Mouse (Mus musculus) intestine, embryonic 15.5 days (tissue): ENCODE data around the gene Upk3bl. TPM values are rescaled to one million over a fixed set of nuclear protein-coding genes. Genes with fewer than 3 reads are reported as not detected.
"Not testable (repeated sequence)": the region's sequence is repeated elsewhere in the genome, so short reads cannot be mapped to it uniquely, and the experiment has no call there.

Experiments
- ATAC-seq: fragments of 200-750 bp; cut with Nextera tagmentation; 2 replicates; pipeline ENCODE4 v1.8.0; 2017; ENCODE audit warnings: moderate TSS enrichment, moderate library complexity
- H3K27ac ChIP-seq: fragments of 300-500 bp; sonication (generic); 2 replicates; pipeline ENCODE4 v1.5.1; 2015; ENCODE audit warnings: mild to moderate bottlenecking, inconsistent platforms
- H3K27me3 ChIP-seq: fragments of 300-500 bp; sonication (generic); replicated peaks from 2 replicates; pipeline ENCODE4 v1.6.1; 2015; ENCODE audit warnings: inconsistent platforms
- H3K36me3 ChIP-seq: fragments of 300-500 bp; sonication (generic); 2 replicates; pipeline ENCODE4 v1.6.1; 2015; ENCODE audit warnings: inconsistent platforms
- H3K4me1 ChIP-seq: fragments of 300-500 bp; sonication (generic); replicated peaks from 2 replicates; pipeline ENCODE4 v1.6.1; 2015; ENCODE audit warnings: inconsistent platforms
- H3K4me2 ChIP-seq: fragments of 300-500 bp; sonication (generic); replicated peaks from 2 replicates; pipeline ENCODE4 v1.6.1; 2015; ENCODE audit warnings: mild to moderate bottlenecking, inconsistent platforms
- H3K4me3 ChIP-seq: fragments of 300-500 bp; sonication (generic); replicated peaks from 2 replicates; pipeline ENCODE4 v1.5.1; 2015; ENCODE audit warnings: inconsistent platforms
- H3K9ac ChIP-seq: fragments of 300-500 bp; sonication (generic); 2 replicates; pipeline ENCODE4 v1.6.1; 2015; ENCODE audit warnings: inconsistent platforms
- H3K9me3 ChIP-seq: fragments of 300-500 bp; sonication (generic); 2 replicates; pipeline ENCODE4 v1.6.1; 2016; ENCODE audit warnings: inconsistent platforms
- WGBS: fragments of 180-500 bp; shearing (Covaris S2); methylation state at CpG from one replicate; pipeline ENCODE4 v1.1.7; 2015; 5-methylcytosine and 5-hydroxymethylcytosine counted together
- polyA plus RNA-seq: library from polyadenylated mRNA; unstranded; fragments of >200 nt; fragmentation: Nextera tagmentation; extraction: Ambion mirVana; gene quantifications from 2 replicates; pipeline ENCODE4 v1.2.1, GENCODE M21; 2015

The Upk3bl gene
- polyA plus RNA-seq, 1 experiment from 2014 or later, result 1.4 TPM

- no peaks in the 10 kb centered on the region for H3K36me3 ChIP-seq
- H3K27me3 ChIP-seq, result no peaks in the 10 kb centered on the region
- H3K9me3 ChIP-seq, result no peaks in the 10 kb centered on the region
- no peak for ATAC-seq
- H3K4me2 ChIP-seq, result no peak overlapping the region
- H3K27ac ChIP-seq, result no peak overlapping the region
- H3K9ac ChIP-seq, result no peak overlapping the region
- WGBS, result 77% methylated on average over 7 of the region's 7 CpGs
- no peak overlapping the region for H3K4me3 ChIP-seq
- no peaks in the 10 kb centered on the region for H3K4me1 ChIP-seq
These were observed 40.8 kb downstream of the Upk3bl start for GRCm38 (mm10) chr5:136095089-136095488.

GRCm38 (mm10) chr5:136098536-136098935, 44.2 kb downstream of the Upk3bl start:
- Histone ChIP-seq H3K4me2 (no peak overlapping the region), H3K4me3 (no peak overlapping the region), H3K36me3 (no peaks in the 10 kb centered on the region), H3K4me1 (peaks cover 14% of the 10 kb centered on the region), H3K9ac (no peak overlapping the region), H3K27ac (no peak overlapping the region), H3K9me3 (no peaks in the 10 kb centered on the region), H3K27me3 (no peaks in the 10 kb centered on the region)
- ATAC-seq, result no peak
- WGBS, result 84% methylated on average over 10 of the region's 10 CpGs

- ATAC-seq, result peak; percentile 85
- no peak overlapping the region; the same call in 1 of the 2 replicates for H3K9ac ChIP-seq
- peaks cover 14% of the 10 kb centered on the region for H3K4me1 ChIP-seq
- H3K9me3 ChIP-seq, result no peaks in the 10 kb centered on the region
- peak overlapping the region; percentile 71 for H3K4me2 ChIP-seq
- whole genome bisulfite sequencing, result 10% methylated on average over 41 of the region's 41 CpGs
- no peak overlapping the region for H3K27ac ChIP-seq
- no peaks in the 10 kb centered on the region for H3K27me3 ChIP-seq
- H3K36me3 ChIP-seq, result 0 out of 2 replicates have a peak, but pooled peaks cover 7% of the 10 kb centered on the region
- H3K4me3 ChIP-seq, result peak overlapping the region; percentile 19
These were observed 48.0 kb downstream of the Upk3bl start for GRCm38 (mm10) chr5:136102099-136102820.

- no peak for ATAC-seq
These were observed 50.2 kb downstream of the Upk3bl start for GRCm38 (mm10) chr5:136104511-136104910.

GRCm38 (mm10) chr5:136108486-136108885, 54.2 kb downstream of the Upk3bl start:
- Histone ChIP-seq H3K9me3 (no peaks in the 10 kb centered on the region), H3K36me3 (0 out of 2 replicates have a peak, but pooled peaks cover 7% of the 10 kb centered on the region), H3K27me3 (no peaks in the 10 kb centered on the region), H3K4me1 (no peaks in the 10 kb centered on the region), H3K9ac (no peak overlapping the region), H3K4me3 (no peak overlapping the region), H3K27ac (no peak overlapping the region), H3K4me2 (no peak overlapping the region)
- no peak for ATAC-seq
- WGBS, result 61% methylated on average over 2 of the region's 2 CpGs

More at GRCm38 (mm10) chr5:136104511-136104910, 50.2 kb downstream of the Upk3bl start:
- H3K4me3 ChIP-seq, result no peak overlapping the region
- 93% methylated on average over 5 of the region's 5 CpGs for WGBS
- H3K9ac ChIP-seq, result no peak overlapping the region
- no peaks in the 10 kb centered on the region for H3K27me3 ChIP-seq
- no peak overlapping the region for H3K4me2 ChIP-seq
- H3K4me1 ChIP-seq, result peaks cover 14% of the 10 kb centered on the region
- no peaks in the 10 kb centered on the region for H3K9me3 ChIP-seq
- 0 out of 2 replicates have a peak, but pooled peaks cover 7% of the 10 kb centered on the region for H3K36me3 ChIP-seq
- no peak overlapping the region for H3K27ac ChIP-seq

GRCm38 (mm10) chr5:136109042-136109441, 54.8 kb downstream of the Upk3bl start:
- no peaks in the 10 kb centered on the region for H3K4me1 ChIP-seq
- H3K27ac ChIP-seq, result no peak overlapping the region
- 0 out of 2 replicates have a peak, but pooled peaks cover 7% of the 10 kb centered on the region for H3K36me3 ChIP-seq
- no peaks in the 10 kb centered on the region for H3K9me3 ChIP-seq
- H3K9ac ChIP-seq, result no peak overlapping the region
- H3K4me2 ChIP-seq, result no peak overlapping the region
- no peak overlapping the region for H3K4me3 ChIP-seq
- no peaks in the 10 kb centered on the region for H3K27me3 ChIP-seq
- ATAC-seq, result no peak
- WGBS, result 74% methylated on average over 3 of the region's 3 CpGs

- ATAC-seq, H3K9ac ChIP-seq, H3K4me3 ChIP-seq, H3K36me3 ChIP-seq, H3K27ac ChIP-seq, H3K4me2 ChIP-seq, H3K9me3 ChIP-seq, H3K27me3 ChIP-seq: not testable (repeated sequence)
- WGBS, result 43% methylated on average over 4 of the region's 4 CpGs
- peaks cover 17% of the 10 kb centered on the region for H3K4me1 ChIP-seq
These were observed 59.3 kb downstream of the Upk3bl start for GRCm38 (mm10) chr5:136113546-136113945.

Other genes starting within 250 kb of the Upk3bl start
- gene Srrm3, start 247.6 kb upstream of the Upk3bl start, polyA plus RNA-seq, result 2.7 and 3.7 TPM in 2 replicates
- 113 and 116 TPM in 2 replicates for gene Hspb1, start 166.6 kb upstream of the Upk3bl start, polyA plus RNA-seq
- 151 and 154 TPM in 2 replicates for gene Ywhag, start 119.9 kb upstream of the Upk3bl start, polyA plus RNA-seq
- 2.5 and 2.9 TPM in 2 replicates for gene Ssc4d, start 80.0 kb upstream of the Upk3bl start, polyA plus RNA-seq
- gene Zp3, start 74.4 kb upstream of the Upk3bl start, polyA plus RNA-seq, result 0.80 and 1.5 TPM in 2 replicates
- gene Dtx2, start 59.7 kb upstream of the Upk3bl start, polyA plus RNA-seq, result 20.8 and 21.4 TPM in 2 replicates
- 42.9 and 45.6 TPM in 2 replicates for gene Upk3b, start 16.0 kb upstream of the Upk3bl start, polyA plus RNA-seq
- gene Rasa4, start 29.4 kb downstream of the Upk3bl start, polyA plus RNA-seq, result 16.3 and 19.4 TPM in 2 replicates
- 231 and 236 TPM in 2 replicates for gene Polr2j, start 62.1 kb downstream of the Upk3bl start, polyA plus RNA-seq
- gene Lrwd1, start 81.6 kb downstream of the Upk3bl start, polyA plus RNA-seq, result 24.5 and 25.3 TPM in 2 replicates
- 15.3 and 17.2 TPM in 2 replicates for gene Alkbh4, start 81.7 kb downstream of the Upk3bl start, polyA plus RNA-seq
- 6.4 and 6.7 TPM in 2 replicates for gene Orai2, start 116.2 kb downstream of the Upk3bl start, polyA plus RNA-seq
- gene Prkrip1, start 144.5 kb downstream of the Upk3bl start, polyA plus RNA-seq, result 44.2 and 45.7 TPM in 2 replicates
- 2.8 and 3.1 TPM in 2 replicates for gene Sh2b2, start 192.1 kb downstream of the Upk3bl start, polyA plus RNA-seq